Mouse (Mus musculus) T-helper 17 cell (primary cell): ENCODE results near the gene Ccdc183.

Source experiments
- in situ Hi-C, 2 experiments: fragments of 300-600 bp; cut with MboI, MseI; formaldehyde crosslinking; loops; 1 replicate in 1 of 2; 2 replicates in 1 of 2; pipeline ENCODE4 v1.15.1; 2025; ENCODE audit warnings: high pct_unique_total_duplicates in 2 of 2

Ccdc183 gene

DNA sequence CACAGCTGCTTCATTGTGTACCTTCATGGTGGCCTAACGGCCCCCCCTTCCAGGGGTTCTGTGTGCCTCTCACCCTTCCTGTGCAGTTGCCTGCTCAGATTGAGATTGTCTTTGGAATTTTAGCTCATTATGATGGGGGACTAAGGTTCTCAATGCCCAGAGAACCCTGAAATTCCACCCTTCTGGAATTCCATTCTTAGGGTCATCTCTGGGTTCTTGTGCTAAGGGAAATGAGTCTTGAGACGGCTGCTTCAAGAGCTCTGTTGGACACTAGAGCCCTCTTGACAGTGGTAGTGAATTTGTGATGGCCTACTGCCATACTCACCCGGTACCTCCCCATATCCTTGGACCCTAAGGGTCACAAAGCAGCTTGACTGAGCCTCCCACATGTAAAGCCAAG is at the start of gene Ccdc183:
Gene Ccdc183, minus strand, starts transcription at position 101 of the 400 bp plus-strand sequence.
- in situ Hi-C loops = no loop called here

DNA sequence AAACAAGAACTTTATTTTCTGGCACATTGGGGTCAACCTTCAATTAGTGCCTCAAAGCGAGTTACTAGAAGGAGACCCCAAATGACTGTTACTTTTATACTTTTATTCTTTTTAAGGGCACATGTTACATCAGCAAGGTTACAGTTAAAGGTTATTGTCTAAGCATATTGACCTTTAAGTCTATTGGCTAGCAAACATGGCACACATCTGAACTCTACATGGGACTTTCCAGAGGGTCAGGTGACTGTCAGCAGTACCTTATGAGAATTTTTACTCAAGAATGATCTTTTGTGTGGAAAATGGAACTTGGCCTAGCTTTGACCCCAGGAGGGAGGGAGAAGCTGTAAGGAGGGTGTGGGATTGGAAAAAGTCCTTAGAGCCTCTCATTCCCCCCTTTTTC is 49.0 kb upstream of the Ccdc183 start:
- in situ Hi-C loops = no loop called here

DNA sequence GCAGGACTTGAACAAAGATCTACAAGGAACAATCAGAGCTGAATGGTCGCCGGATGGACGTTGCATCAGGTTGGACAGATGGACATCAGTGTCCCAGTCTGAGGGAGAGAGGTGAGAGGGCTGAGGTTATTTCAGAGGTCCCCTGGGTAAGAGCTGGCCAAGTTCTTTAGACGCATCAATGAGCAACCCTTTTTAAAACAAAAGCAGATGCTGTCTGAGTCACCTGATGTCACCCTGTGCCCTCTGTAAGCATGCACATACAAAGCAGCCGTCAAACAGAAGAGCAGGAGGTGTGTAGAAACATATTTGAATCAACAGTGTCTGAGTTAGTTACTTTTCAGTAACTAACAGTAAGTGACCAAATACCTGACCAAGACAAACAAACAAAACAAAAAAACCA is 46.6 kb upstream of the Ccdc183 start:
- in situ Hi-C loops = no loop called here

DNA sequence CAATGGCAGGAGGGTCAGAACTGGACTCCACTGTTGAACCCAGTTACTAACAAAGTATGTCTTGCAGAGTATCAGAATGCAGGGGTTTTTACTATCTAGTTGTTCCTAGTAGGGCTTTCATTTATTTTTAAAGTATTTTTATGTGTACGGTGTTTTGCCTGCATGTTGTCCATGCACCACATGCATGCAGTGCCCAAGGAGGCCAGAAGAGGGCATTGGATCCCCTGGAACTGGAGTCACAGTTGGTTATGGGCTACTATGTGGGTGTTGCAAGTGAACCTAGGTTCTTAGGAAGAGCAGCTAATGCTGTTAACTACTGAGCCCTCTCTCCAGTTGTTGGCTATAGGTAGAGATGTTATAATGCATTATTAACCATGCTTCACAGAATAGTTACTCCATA is 46.0 kb upstream of the Ccdc183 start:
- in situ Hi-C loops = no loop called here

DNA sequence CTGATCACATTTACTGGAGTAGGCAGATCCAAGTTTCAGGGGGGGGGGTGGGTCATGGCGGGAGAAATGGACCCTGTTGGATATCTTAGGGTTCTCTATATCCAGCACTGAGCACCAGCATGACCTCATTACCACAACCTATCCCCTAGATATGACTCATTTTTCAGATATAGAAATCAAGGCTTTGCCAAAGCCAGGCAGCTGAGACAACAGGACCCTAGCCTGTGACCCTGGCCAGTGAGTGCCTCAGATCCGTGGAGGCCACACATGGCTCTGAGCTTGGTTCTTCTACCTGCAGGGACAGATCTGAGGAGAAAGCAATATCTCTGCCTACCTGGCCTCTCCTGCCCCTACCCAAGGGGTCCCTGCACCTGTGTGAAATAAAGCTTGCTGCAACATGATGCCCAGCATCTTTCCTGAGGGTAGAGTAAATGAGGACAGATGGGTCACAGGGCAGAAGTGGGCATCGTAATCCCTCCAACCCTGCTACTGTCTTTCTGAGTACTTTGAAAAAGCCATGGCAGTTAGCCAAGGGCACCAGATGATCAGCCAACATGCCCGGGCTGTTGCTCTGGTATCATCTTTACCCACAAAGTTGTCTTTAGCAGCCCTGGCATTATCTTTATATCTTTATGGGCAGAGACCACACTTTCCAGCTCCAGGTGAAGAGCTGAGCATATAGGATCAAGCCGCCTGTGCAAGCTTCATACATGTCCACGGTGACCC is 43.9 kb upstream of the Ccdc183 start:
- in situ Hi-C loops = no loop called here

DNA sequence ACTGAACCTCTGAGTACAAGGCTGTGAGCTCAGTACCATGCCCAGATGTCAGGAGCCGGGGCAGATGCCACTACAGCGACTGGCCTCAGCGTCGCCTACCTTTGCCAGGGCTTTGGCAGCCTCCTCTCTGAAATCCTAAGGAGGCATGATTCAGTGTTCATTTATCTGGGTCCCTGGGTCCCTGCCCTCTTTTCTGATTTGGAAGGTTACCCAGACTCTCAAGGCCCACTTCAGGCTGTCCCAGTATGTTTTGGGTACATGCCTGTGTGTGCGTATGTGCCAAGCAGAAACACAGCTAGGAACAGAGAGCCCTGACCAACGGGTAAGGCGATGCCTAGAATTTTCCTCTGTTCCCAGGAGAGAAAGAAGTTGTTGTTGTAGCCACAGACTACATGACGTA is 42.8 kb upstream of the Ccdc183 start:
- in situ Hi-C loops = no loop called here

DNA sequence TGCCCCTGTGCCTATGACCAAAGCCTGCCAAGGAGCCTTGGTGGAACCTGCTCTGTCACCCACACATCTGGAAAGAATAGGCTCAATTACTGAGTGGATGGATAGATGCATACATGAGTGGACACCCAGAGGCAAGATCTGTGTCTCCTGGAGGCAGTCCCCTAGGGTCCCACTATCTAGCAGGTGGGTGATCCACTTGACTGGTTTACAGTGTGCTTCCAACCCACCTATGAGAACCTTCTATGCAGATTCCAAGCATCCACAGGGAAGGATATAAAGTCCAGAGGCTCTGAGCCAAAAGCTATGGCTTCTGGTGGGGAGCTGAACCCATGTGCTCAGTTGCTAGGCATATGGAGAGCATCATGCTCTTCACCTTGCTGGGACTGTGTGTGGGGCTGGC is 40.2 kb upstream of the Ccdc183 start, which contains the start of gene Lcn5:
Gene Lcn5, plus strand, starts transcription at position 301 of the 400 bp plus-strand sequence.
- in situ Hi-C loops = no loop called here

DNA sequence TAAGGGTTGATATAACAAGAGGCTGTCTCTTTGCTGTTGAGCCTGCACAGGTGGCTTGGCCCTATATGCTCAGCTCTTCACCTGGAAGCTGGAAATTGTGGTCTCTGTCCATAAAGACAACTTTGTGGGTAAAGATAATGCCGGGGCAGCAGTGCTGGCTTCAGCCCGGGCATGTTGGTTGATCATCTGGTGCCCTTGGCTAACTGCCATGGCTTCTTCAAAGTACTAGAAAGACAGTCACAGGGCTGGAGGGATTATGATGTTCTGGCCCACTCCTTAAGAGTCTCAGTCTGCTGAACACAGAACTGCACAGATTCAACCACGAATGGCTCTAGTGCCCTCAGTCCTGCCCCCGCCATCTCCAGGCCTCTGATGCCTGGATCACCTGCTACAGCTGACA is 39.8 kb upstream of the Ccdc183 start:
- in situ Hi-C loops = no loop called here

DNA sequence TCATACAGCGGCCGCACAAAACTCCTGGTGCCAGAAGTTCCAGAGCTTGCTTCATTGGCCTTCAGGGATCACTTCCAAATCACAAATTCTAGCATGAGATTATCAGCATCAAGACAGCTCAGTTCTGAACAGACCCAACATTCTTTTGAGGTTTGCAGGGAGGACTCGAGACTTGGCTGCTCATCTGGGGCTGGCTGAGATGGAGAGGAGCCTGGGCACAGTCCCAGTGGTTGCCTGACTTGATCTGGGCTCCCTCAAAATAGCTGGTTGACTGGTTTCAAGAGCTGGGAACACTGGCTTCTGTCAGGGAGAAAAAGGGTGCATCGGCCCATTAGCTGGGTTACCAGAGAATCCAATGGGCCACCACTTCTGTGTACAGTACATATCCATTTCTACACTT is 39.2 kb upstream of the Ccdc183 start:
- in situ Hi-C loops = no loop called here

DNA sequence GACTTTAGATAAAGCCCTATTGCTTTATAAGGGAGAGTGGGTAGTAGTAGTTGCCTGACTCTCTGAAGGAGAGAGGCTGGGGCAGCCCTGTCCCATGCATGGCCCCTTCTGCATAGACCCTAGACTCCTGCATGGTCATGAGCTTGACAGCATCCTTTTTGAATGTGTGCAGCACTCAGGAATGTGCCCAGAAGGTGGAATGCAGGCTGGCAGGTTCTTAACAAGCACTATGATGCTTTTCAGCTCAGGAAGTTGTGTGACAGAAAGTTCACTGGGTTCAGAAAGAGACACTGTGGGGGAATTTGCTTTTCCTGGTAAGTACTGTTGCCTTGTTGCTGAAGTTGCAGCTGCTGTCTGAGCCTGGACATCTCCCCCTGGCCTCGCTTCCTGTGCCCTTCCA is 37.0 kb upstream of the Ccdc183 start:
- in situ Hi-C loops = no loop called here

DNA sequence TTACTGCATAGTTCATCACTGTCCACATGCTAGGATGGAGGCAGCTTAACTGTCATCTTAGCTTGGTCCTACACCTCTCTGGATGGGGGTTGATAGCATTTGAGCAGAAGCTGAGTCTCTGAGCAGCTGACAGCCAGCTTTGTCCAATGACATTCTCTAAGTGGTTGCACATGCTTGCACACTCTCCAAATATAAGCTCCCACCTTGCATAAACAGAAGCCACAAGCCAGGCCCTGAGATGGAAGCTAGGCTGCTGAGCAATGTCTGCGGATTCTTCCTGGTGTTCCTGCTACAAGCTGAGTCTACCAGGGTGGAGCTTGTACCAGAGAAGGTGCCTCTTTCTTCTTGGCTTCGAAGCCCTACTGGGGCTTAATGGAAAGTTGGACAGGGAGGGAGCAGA is 35.4 kb upstream of the Ccdc183 start, which contains the start of gene Lcn8:
Gene Lcn8, plus strand, starts transcription at position 219 of the 400 bp plus-strand sequence.
- in situ Hi-C loops = no loop called here

DNA sequence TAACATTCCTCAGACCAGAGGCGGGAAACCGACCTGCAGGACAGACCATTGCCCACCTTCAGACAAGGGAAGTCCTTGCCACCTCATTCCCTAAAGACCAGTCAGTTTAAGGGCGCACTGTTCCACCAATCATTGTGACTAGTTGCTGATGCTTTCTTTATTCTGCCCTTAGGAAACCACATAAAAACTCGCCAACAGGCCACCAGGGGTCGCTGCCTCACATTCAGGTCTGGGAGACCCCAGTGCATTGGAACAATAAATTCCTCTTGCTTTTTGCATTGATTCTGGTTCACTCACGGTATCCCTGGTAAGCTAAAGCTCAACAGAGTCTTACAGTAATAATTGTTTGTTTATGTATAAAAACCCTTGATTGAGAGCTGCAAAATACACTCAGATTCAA is 22.4 kb upstream of the Ccdc183 start:
- in situ Hi-C loops = no loop called here

DNA sequence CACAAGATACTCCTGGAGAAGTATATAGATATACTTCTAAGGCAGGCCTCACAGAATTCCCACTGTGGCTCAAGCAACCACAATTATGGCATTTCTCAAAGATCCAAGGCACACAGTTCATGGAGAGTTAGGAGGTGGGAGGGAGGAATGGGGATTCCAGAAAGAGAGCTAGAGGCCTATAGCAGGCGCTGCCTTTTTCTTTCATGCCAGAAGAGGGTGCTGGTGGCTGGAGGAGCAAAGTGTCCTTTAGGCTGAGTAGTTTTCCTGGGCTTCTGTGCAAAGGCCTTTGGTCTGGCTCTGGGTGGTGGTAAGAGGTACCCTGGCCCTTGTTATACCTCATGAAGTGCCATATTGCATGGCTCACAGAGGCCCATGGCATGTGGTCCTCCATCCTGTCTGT is 16.6 kb upstream of the Ccdc183 start:
- in situ Hi-C loops = no loop called here

DNA sequence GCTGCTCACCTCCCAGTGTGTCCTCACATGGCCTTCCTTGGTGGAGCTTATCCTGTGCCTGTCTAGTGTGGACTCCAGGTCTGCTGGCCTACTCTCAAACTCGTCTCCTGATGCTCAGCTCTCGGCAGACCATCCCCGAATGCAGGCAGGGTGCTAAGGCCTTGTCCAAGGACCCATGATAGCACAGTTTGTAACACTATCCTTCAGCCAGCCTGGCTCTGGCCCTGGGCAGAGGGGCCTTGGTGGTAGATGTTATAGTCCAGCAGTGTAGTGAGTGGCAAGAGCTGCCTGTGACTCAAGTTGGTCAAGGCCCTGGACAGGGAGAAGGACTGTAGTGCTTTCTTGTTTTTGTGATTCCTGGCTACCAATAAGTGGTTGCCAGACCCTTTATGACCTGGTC is 16.1 kb upstream of the Ccdc183 start:
- in situ Hi-C loops = no loop called here

DNA sequence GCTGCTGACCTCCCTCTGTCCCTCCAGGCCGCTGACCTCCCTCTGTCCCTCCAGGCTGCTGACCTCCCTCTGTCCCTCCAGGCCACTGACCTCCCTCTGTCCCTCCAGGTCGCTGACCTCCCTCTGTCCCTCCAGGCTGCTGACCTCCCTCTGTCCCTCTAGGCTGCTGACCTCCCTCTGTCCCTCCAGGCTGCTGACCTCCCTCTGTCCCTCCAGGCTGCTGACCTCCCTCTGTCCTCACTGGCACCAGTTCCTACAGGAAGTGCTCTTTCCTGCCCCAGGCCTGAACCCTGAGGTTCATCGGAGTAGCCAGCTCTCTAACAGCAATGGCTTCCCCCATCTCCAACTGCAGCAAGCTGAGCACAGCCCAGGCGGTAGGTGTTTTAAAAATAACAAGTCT is 11.3 kb upstream of the Ccdc183 start:
- in situ Hi-C loops = no loop called here

DNA sequence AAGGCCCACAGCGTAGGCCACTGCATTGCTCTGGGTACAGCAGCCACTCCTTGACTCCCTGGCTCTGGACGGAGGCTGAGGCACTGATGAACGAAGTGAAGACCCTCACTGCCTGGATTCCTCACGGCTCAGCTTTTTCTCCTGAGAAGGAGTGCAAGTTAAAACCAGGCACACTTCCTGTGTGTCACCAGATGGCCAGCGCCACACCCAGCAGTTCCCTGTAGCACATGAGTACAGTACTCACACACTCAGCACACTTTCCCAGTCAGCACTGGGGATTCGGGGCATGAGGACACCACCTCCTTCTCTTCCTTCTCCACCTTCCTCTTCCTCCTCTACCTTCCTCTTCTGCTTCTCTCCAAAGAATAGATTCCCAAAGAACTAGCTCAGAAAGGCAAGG is 10.3 kb upstream of the Ccdc183 start, which contains the start of gene Fcna:
Gene Fcna, minus strand, starts transcription at position 220 of the 400 bp plus-strand sequence.
- in situ Hi-C loops = no loop called here

DNA sequence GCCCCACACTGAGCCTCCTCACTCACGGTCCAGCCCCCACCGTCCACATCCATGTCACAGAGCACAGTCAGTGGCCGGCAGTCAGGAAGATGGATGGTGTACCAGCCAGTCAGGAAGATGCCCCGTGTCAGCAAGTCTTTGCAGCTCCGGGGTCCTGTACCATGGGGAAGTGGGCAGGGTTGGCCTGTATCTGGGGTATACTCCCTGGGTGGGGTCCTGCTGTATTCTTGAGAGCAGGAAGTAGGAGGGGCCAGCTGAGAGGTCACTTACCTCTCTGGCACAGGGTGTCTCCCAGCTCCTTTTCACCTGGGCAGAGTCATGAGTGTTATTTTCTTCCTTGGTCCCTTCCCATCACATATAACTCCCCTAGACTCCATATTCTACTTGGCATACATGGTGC is 8.5 kb upstream of the Ccdc183 start:
- in situ Hi-C loops = no loop called here

DNA sequence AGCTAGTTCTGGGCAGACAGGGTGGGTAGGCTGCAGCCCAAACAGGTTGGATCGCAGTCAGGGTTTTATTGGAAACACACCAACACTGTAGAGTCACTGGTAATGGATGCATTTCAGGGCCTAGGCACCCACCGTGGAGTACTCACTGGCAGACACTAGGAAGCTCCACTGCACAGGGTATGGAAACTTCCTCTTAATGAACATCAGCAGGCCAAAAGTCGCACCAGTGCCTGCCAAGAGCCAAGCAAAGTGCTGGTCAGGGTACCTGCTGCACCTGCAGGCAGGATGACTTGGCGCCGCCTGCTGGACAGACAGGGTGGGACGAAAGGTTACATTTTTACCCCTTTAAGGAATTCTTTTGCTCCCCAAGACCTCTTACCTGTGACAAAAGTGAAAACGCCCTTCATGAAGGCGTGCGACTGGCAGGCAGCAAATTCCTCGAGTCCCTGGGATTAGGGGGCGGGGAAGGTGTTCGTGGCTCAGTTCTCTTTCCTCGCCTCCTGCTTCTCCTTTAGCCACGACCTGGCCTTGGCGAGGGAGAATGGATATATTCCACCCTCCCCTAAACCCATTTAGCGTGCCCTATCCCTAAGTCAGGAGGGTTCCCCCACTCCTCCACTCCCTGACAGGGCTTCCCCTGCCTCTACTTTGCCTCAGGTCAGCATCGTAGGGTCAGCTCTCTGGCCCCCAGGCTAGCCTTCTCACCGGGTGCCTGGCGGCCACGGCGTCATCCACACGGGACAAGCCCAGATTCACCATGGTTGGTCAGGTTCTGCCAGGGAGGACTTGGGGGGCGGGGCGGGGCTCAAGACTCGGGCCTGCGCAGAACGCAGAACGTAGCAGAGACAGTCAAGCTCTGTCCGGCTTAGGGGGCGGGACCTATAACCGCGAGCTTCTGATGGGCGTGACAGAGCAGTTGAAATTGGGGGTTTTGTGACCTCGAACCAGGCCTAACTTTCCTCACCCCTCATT is 4.0 kb upstream of the Ccdc183 start, which contains the start of gene Tmem141:
Gene Tmem141, minus strand, starts transcription at position 777 of the 972 bp plus-strand sequence.
- in situ Hi-C loops = no loop called here

DNA sequence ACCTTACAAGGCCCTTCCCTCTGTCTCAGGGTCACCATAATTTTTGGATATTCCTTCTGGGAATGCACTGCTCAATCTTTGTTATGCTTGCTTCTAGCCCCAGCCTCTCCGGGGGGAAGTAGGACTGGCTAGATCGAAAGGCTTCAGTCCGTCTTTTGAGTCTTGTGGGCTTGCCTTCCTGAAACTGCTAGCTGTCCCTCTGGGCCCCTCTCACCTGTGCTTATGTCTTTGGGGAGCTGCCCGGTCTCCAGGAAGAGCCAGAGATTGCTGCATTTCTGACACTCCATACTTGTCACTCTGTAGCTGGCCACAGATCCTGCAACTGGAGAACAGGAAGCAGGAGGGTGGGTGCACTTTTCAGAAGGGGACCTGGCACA is 3.4 kb upstream of the Ccdc183 start:
- in situ Hi-C loops = no loop called here

DNA sequence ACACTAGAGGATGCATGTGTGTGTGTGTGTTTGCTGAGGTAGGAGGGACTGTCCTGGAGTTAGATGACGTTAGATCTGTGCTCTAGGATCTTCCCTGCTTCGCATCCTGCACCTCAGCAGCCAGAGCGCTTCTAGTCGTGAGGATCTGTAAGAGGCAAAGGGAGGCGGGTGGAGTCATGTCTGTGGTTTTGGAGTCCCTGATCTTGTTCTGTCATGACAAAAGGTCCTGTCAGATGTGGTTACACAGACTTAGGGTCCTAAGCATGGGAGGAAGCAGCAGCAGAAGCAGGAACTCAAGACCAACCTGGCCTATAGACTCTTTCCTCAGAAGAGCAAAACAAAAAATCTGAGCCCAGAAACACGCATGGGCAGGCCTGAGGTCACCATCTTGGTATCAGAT is 2.9 kb upstream of the Ccdc183 start:
- in situ Hi-C loops = no loop called here

DNA sequence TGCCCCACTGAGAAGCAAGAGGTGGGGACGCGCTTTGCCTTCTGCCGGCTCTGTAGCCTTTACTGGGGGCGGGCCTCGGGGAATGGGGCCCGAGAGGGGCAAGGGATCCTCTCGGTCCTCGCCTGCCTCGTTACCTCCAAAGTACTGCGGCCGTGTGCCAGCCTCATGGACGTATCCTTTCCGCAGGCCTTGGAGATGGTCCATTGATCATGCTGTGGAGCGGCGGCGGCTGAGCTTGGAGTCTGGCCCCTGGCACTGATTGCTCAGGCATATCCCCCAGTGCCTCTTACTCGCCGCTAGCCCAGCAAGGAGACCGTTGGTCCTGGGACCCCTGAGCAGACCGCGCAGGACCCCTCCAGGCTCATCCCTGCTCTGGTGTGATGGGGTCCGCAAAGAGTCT is 1.1 kb downstream of the Ccdc183 start:
- in situ Hi-C loops = no loop called here

DNA sequence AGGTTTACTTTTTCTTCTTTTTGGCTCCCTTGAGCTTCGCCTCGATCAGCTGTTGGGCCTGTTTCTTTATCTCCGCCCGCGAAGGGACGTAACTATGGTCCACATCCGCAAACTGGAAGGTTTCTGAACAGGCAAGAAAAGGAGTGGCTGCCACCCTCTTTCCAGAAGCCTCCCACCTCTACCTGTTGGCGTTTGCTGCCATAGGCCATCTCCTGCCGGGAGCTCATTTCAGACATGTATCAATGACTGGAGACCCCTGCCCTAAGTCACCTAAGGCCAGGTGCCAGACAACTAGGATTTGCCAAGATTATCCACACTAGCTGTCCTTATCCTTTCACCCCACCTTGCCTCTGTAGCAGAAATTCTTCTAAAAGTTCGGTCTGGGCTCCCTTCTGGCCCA is 8.8 kb downstream of the Ccdc183 start:
- in situ Hi-C loops = no loop called here
